Mouse (Mus musculus) megakaryocyte, embryonic 14.5 days (primary cell): ENCODE measurements around the gene Gpr157. TPM values are rescaled to one million over a fixed set of nuclear protein-coding genes. Genes with fewer than 3 reads are reported as not detected.
"Not testable (repeated sequence)": the region's sequence is repeated elsewhere in the genome, so short reads cannot be mapped to it uniquely, and the experiment has no call there.

Source experiments
- H3K27me3 ChIP-seq: replicated peaks from 2 replicates; pipeline ENCODE3; 2012; ENCODE audit warnings: inconsistent platforms
- H3K36me3 ChIP-seq: replicated peaks from 2 replicates; pipeline ENCODE3; 2012; ENCODE audit warnings: low read length, inconsistent platforms, mixed read lengths
- H3K4me1 ChIP-seq: 2 replicates; pipeline ENCODE4 v1.6.1; 2012; ENCODE audit warnings: inconsistent platforms
- H3K4me3 ChIP-seq: replicated peaks from 2 replicates; pipeline ENCODE3; 2012; ENCODE audit warnings: moderate library complexity, mild to moderate bottlenecking, inconsistent platforms
- H3K9me3 ChIP-seq: 2 replicates; pipeline ENCODE4 v1.6.1; 2012; ENCODE audit warnings: inconsistent platforms
- FLI1 ChIP-seq: IDR thresholded peaks from 2 replicates; pipeline ENCODE4 v1.6.1; 2012; ENCODE audit warnings: low read length, inconsistent platforms, mixed read lengths
- GATA1 ChIP-seq: IDR thresholded peaks from 3 replicates; pipeline ENCODE4 v1.6.1; 2012; ENCODE audit warnings: mixed read lengths, low read length, inconsistent platforms, borderline replicate concordance
- polyA plus RNA-seq: library from polyadenylated mRNA; stranded (reverse); fragments of >175 nt; gene quantifications from 2 replicates; pipeline ENCODE4 v1.2.3, GENCODE M21; 2012; ENCODE audit warnings: low replicate concordance; ENCODE audit not compliant: insufficient read depth

The Gpr157 gene
- 1.1 and 1.9 TPM in 2 replicates for polyA plus RNA-seq

DNA sequence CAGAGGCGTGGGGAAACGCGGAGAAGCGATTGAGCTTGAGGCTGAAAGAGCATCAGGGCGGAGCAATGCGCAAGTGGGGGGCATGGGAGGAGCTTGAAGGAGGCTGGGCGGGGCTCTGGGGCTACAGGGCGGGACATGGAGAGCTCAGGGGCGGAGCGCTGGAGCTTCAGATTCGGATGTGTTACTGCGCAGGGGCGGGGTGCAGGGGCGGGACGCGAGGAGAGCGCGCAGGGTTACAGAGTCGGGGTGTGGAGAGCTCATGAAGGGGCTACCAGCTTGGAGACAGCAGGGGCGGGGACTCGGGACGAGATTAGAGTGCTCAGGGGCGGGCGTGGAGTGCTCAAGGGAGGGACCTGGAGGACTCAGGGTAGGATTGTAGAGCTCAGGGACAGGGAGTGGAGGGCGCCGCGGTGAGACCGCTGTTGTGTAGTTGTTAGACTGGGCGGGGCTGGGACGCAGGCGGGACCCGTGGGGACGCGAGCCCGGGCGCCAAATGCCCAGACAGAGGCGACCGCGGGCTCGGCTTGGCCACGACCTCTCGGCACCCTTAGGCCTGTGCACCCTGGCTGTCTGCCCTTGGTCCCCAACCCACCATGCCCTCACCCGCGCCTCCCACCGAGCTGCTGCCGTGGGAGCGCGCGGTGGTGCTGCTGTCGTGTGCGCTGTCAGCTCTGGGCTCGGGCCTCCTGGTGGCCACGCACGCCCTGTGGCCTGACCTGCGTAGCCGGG lies at the start of gene Gpr157:
TSS of gene Gpr157 (plus strand) at position 205 of the 729 bp plus-strand sequence.
- TF ChIP-seq GATA1 (no peak), FLI1 (no peak)
- H3K9me3 ChIP-seq = peaks cover 13% of the 10 kb centered on the region
- no peaks in the 10 kb centered on the region for H3K36me3 ChIP-seq
- peaks cover 27% of the 10 kb centered on the region for H3K4me1 ChIP-seq
- H3K27me3 ChIP-seq = peaks cover 55% of the 10 kb centered on the region
- H3K4me3 ChIP-seq = peak within 1 kb of the TSS; percentile 93

DNA sequence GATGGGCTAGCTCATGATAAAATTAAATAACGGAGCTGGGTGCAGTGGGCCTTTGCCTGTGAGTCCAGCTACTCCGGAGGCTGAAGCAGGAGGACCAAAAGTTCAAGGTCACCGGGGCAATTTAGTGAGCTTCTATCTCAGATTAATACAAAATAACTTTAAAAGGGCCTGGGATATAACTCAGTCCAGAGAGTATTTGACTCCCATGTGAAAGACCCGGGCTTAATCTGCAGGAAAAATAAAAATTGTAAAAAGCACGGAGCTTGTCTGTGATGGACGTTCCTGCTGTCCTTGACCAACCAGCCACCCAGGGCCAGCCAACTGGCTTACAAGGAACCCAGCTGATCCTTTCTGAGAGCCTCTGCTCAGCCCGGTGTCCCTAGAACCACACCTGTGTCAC lies 48.6 kb upstream of the Gpr157 start:
- Histone ChIP-seq H3K36me3 (no peaks in the 10 kb centered on the region), H3K4me3 (no peak overlapping the region), H3K4me1 (peaks cover 8% of the 10 kb centered on the region; the same call in 1 of the 2 replicates), H3K27me3 (peaks cover 75% of the 10 kb centered on the region), H3K9me3 (no peaks in the 10 kb centered on the region)
- TF ChIP-seq FLI1 = no peak
- TF ChIP-seq GATA1 = no peak

DNA sequence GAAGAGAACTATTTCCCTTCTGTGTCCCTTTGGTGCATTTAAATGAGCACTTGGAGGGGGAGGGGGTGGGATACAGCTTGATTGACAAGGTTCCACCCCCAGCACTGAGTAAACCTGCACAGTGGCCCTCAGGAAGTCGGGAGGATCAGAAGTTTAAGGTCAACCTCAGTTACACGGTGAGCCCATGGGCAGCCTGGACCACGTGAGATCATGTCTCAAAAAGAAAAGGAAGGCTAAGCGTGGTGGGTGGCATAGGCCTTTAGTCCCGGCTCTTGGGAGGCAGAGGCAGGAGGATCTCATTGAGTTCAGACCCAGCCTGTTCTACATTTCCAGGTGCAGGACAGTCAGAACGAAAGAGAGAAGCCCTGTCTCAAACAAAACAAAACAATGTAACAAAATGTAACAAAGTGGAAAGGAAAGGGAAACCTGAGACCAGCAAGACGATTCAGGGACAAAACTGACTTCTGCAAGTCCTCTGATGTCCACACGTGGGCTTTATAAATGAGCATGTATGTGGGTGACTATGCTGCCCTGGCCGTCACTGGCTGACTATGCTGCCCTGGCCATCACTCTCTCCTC lies 47.1 kb upstream of the Gpr157 start:
- peaks cover 68% of the 10 kb centered on the region for H3K27me3 ChIP-seq
- H3K4me3 ChIP-seq = no peak overlapping the region
- H3K9me3 ChIP-seq = no peaks in the 10 kb centered on the region
- peaks cover 6% of the 10 kb centered on the region; the same call in 1 of the 2 replicates for H3K4me1 ChIP-seq
- TF ChIP-seq FLI1 = no peak
- no peaks in the 10 kb centered on the region for H3K36me3 ChIP-seq

DNA sequence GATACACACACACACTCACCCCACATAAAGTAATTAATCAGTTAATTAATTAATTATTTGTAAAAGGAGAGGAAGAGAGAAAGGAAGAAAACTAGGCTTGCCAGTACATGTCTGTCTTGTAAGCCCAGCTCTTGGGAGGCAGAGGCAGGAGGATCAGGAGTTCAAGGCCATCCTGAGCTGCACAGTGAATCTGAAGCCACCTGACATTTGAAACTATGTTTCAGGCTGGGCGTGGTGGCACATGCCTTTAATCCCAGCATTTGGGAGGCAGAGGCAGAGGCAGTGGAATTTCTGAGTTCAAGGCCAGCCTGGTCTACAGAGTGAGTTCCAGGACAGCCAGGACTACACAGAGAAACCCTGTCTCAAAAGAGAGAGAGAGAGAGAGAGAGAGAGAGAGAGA lies 46.3 kb upstream of the Gpr157 start:
- H3K27me3 ChIP-seq = peaks cover 72% of the 10 kb centered on the region
- H3K9me3 ChIP-seq, H3K36me3 ChIP-seq, H3K4me3 ChIP-seq, H3K4me1 ChIP-seq: not testable (repeated sequence)

DNA sequence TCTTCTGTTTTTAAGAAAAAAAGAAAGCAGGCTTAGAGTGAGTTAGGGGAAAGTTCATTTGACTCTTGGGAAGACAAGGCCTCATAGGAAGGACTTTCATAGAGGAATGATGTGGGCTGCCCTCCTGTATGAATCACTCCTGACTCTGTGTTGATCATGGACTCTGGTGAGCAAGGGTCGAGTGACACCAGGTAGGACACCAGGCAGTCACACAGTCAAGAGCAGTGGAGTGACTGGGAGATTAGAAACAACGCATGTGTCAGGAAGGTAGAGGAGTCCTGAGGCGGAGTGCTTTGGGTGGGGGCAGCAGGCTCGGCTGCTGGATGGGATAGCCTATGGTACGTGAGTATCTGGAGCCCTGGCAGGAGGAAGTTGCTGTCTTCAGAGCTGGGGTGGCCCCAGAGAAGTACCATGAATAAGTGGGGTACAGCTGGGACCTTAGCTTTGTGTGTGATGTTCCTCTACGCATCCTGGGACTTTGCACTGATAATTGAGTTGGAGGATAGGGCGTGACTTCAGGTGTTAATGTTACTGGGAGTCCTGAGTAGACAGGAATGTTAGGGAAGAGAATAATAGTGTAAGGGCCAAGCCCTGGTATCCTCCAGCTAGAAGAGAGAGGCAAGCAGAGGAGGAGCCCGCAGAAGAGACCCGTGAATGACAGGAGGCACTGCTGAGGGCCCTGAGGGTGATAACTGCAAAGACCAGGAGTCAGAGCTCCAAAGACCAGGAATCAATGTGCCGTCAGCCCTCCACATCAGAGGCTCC lies 45.6 kb upstream of the Gpr157 start:
- peaks cover 71% of the 10 kb centered on the region for H3K27me3 ChIP-seq
- H3K36me3 ChIP-seq = no peaks in the 10 kb centered on the region
- peaks cover 9% of the 10 kb centered on the region; the same call in 1 of the 2 replicates for H3K4me1 ChIP-seq
- TF ChIP-seq GATA1 = no peak
- no peak for TF ChIP-seq FLI1
- no peaks in the 10 kb centered on the region for H3K9me3 ChIP-seq
- H3K4me3 ChIP-seq = no peak overlapping the region

DNA sequence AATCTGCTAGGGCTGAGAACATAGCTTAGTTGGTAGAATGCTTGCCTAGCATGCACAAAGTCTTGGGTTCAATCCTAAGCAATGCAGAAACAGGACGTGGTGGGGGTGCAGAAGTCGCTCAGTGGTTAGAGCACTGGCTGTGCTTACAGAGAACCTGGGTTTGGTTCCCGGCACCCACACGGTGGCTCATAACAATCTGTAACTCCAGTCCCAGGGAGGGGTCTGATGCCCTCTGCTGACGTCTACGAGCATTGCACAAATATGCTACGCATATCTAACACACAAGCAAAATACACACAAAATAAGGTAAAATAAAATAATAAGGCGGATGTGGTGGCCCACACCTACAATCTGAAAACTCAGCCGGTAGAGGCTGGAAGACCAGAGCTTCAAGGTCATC lies 43.6 kb upstream of the Gpr157 start:
- TF ChIP-seq FLI1 = no peak
- TF ChIP-seq GATA1 = no peak
- H3K9me3 ChIP-seq = no peaks in the 10 kb centered on the region
- H3K4me1 ChIP-seq = peaks cover 23% of the 10 kb centered on the region
- no peak overlapping the region for H3K4me3 ChIP-seq
- no peaks in the 10 kb centered on the region for H3K36me3 ChIP-seq
- H3K27me3 ChIP-seq = peaks cover 71% of the 10 kb centered on the region

DNA sequence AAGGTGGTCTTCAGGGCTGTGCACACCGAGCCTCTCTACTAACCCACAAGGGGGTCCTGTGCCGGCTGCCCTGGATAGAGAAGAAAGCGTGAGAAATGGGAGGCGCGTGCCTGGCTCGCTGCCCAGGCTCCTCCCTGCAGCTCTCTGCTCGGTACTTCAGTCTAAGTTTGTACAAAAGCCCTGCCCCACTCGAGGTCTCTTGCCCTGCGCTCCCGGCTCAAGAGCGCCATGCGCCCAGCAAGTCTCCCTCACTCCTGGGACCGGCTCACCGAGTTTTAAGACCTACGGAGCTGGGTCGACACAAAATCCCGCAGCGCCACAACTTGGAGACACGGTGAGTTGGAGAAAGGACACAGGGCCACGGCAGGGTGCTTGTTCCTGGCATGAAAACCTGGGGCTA lies 39.1 kb upstream of the Gpr157 start:
- no peak for TF ChIP-seq FLI1
- TF ChIP-seq GATA1 = no peak
- H3K4me3 ChIP-seq = peak overlapping the region; percentile 95
- H3K36me3 ChIP-seq = peaks cover 21% of the 10 kb centered on the region
- no peaks in the 10 kb centered on the region for H3K9me3 ChIP-seq
- H3K27me3 ChIP-seq = peaks cover 71% of the 10 kb centered on the region
- H3K4me1 ChIP-seq = peaks cover 51% of the 10 kb centered on the region

DNA sequence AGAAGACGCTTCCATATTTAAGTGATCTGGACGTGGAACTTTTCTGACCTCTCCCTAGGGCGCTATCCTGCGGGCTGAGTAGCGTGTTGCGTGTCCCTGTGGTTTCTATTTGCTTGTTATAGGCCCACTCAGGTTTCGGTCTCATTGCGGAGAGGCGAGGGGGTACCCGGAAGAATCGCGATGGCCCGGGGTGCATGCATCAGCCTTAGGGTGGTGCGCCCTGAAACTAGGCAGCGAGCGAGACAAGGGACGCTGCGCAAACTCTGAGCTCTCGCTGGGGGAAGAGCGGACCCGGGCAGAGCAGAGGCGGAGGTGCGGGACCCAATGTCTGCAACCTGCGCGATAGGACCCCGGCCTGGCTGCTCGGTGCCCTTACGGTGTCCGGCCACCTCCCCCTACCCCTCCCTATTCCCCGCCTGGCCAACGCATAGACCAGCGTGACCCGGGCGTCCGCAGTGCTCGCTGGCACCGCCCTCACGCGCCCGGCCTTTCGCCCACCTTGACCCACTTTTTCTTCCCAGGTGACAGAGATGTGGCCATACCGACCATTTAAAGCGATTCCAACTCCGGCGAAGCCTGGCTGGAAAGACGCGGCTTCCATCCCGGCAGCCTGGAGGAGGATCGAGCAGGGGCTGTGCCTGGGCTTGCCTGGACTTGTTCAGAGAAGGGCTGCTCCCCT lies 38.5 kb upstream of the Gpr157 start:
- TF ChIP-seq FLI1 (no peak), GATA1 (no peak)
- no peaks in the 10 kb centered on the region for H3K9me3 ChIP-seq
- H3K4me1 ChIP-seq = peaks cover 57% of the 10 kb centered on the region
- H3K4me3 ChIP-seq = peak overlapping the region; percentile 95
- peaks cover 75% of the 10 kb centered on the region for H3K27me3 ChIP-seq
- H3K36me3 ChIP-seq = peaks cover 27% of the 10 kb centered on the region

DNA sequence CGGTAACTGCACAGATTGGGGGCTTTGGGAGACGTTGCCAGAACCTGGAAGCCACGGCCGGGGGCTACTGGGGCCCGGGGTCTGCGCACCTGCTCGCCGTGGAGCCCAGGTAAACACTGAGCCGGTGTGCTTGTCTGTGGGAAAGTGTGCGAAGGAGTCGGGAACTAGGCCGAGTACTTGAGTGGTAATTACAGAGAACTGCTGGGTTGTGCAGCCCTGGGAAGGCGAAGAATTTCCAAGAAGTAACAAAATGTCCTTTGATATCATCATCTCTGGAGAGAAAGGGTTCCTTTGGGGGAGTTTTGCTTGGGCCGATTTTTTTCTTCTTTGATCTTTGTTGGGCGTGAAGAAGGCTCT lies 38.0 kb upstream of the Gpr157 start:
- Histone ChIP-seq H3K9me3 (no peaks in the 10 kb centered on the region), H3K4me3 (peak overlapping the region; percentile 95), H3K36me3 (peaks cover 32% of the 10 kb centered on the region), H3K4me1 (peaks cover 59% of the 10 kb centered on the region), H3K27me3 (peaks cover 79% of the 10 kb centered on the region)
- TF ChIP-seq GATA1 = no peak
- TF ChIP-seq FLI1 = no peak
